Mouse (Mus musculus) forebrain, embryonic 12.5 days (tissue): ENCODE measurements at regions not wholly inside any gene's neighbourhood (a gene's known extent, or its start where the extent isn't known, plus 50 kb on each side); places are given as distances from the start of the nearest gene placed in this dataset.
"Not testable (repeated sequence)": the region's sequence is repeated elsewhere in the genome, so short reads cannot be mapped to it uniquely, and the experiment has no call there.

Source experiments
- ATAC-seq: fragments of 200-750 bp; cut with Nextera tagmentation; 2 replicates; pipeline ENCODE4 v1.8.0; 2017; ENCODE audit warnings: moderate TSS enrichment; ENCODE audit not compliant: low FRiP score
- H3K27ac ChIP-seq: fragments of 300-500 bp; sonication (generic); 2 replicates; pipeline ENCODE4 v1.5.1; 2016; ENCODE audit warnings: mild to moderate bottlenecking
- H3K27me3 ChIP-seq: fragments of 300-500 bp; sonication (generic); 2 replicates; pipeline ENCODE4 v1.6.1; 2016; ENCODE audit warnings: mild to moderate bottlenecking
- H3K36me3 ChIP-seq: fragments of 300-500 bp; sonication (generic); replicated peaks from 2 replicates; pipeline ENCODE4 v1.6.1; 2016; ENCODE audit warnings: mild to moderate bottlenecking
- H3K4me1 ChIP-seq: fragments of 300-500 bp; sonication (generic); 2 replicates; pipeline ENCODE4 v1.6.1; 2016
- H3K4me2 ChIP-seq: fragments of 300-500 bp; sonication (generic); 2 replicates; pipeline ENCODE4 v1.6.1; 2016; ENCODE audit warnings: mild to moderate bottlenecking, moderate library complexity
- H3K4me3 ChIP-seq: fragments of 300-500 bp; sonication (generic); replicated peaks from 2 replicates; pipeline ENCODE4 v1.5.1; 2016; ENCODE audit warnings: mild to moderate bottlenecking
- H3K9ac ChIP-seq: fragments of 300-500 bp; sonication (generic); 2 replicates; pipeline ENCODE4 v1.6.1; 2016; ENCODE audit warnings: mild to moderate bottlenecking
- H3K9me3 ChIP-seq: fragments of 300-500 bp; sonication (generic); 2 replicates; pipeline ENCODE4 v1.6.1; 2016
- WGBS: fragments of 180-500 bp; shearing (Covaris S2); methylation state at CpG from one replicate; pipeline ENCODE4 v1.1.7; 2016; 5-methylcytosine and 5-hydroxymethylcytosine counted together

DNA sequence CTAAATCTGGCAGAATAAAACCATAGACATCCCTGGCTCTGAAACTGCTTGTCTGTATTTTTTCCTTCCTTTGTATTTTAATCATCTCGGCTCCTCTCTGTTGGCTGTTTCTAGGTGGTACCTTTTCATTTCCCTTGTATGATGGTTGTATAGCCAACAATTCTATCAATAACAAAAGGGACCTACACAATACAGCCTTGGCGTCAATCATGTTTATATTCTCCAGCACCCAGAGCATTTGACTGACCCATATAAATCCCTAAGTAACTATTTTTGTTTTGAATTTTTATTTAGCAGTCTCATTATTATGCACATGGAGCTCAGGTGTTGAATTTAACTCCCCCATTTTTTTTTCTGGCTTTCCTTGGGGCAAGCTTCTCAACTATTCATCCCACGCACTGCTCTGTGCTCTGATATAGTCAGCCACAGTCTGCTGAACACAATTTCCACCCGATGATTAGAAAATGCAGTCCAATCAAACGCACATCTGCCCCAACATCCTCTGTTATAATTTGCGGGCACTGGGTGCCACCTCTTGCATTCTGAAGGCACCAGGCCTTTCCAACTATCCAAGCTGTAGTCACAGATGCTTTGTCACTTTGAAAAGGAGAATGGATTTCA is 422.1 kb upstream of the Sphkap start:
- 79% methylated on average over 6 of the region's 6 CpGs for WGBS
- H3K27ac ChIP-seq: no peak overlapping the region

DNA sequence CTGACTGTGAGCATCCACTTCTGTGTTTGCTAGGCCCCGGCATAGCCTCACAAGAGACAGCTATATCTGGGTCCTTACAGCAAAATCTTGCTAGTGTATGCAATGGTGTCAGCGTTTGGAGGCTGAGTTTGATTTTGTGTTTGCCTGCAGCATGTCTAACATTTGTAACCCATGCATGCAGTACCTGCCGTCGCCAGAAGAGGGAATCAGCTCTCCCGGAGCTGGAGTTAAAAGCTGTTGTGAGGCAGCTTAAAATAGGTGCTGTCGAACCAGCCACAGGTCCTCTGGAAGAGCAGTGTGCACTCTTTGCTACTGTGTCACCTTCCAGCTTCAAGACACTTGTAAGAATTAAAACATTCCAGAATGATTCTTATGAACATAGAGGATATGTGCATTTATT is 403.2 kb upstream of the Sphkap start:
- not testable (repeated sequence) for H3K9ac ChIP-seq, H3K4me1 ChIP-seq, H3K27me3 ChIP-seq, H3K9me3 ChIP-seq, H3K27ac ChIP-seq, H3K4me3 ChIP-seq, H3K36me3 ChIP-seq, H3K4me2 ChIP-seq, ATAC-seq
- WGBS: 50% methylated on average over 6 of the region's 6 CpGs

More for the DNA sequence above, 422.1 kb upstream of the Sphkap start:
- H3K27me3 ChIP-seq: no peaks in the 10 kb centered on the region
- H3K9ac ChIP-seq: no peak overlapping the region
- ATAC-seq: no peak
- no peaks in the 10 kb centered on the region for H3K36me3 ChIP-seq
- no peak overlapping the region for H3K4me2 ChIP-seq
- no peaks in the 10 kb centered on the region for H3K4me1 ChIP-seq
- no peak overlapping the region for H3K4me3 ChIP-seq
- no peaks in the 10 kb centered on the region for H3K9me3 ChIP-seq

DNA sequence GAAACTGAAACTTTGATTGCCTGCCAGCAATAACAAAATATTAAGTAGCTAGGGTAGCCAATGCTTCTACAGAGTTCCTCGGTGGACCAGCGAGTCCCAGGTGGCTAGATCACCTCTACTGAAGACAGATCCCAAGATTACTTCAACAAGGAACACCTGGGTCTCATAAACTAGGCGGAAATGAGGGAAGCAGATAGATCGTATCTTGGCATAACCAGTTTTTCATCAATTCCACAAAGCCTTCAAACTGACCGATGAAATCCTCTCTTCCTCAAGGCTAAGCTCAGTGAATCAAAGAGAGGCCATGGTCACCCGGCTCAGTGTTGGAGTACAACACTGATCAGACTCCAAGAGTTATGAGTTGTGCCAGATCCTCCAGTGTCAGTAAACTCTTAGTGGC is 400.4 kb upstream of the Sphkap start:
- Histone ChIP-seq H3K4me2 (no peak overlapping the region), H3K4me1 (no peaks in the 10 kb centered on the region), H3K36me3 (no peaks in the 10 kb centered on the region), H3K9ac (no peak overlapping the region), H3K27me3 (no peaks in the 10 kb centered on the region), H3K27ac (no peak overlapping the region), H3K9me3 (no peaks in the 10 kb centered on the region), H3K4me3 (no peak overlapping the region)
- ATAC-seq: no peak
- 90% methylated on average over 6 of the region's 6 CpGs for WGBS

DNA sequence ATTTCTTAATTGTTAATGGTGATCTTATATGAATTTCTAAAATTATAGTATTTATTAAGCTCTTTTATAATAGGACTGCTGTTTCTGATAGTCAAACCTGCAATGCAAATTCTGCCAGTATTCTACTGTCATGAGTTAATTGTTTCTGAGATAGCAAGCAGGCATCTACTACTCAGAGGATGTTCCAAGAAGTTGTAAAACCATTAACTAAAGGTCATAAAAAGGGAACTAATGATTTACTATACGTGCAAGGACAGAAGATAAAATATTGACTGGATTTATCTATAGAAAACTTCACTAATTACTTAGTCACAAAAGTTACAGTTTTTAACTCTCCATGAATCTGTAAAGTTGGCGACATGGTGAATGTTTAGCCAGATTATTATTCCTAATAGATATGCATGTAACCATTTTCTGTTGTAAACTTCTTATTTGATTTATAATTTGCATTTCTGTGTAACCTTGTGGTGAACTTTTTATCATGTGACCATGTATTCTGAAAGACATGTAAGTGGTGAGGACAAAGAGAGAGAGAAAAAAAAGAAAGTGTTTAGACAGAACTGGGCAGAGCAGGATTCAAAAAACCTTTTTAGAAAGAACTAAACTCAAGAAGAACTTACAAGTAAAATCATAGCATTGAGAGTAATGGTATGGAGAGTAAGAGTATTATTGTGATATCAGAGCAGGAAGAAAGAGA is 395.5 kb upstream of the Sphkap start:
- H3K36me3 ChIP-seq: no peaks in the 10 kb centered on the region
- no peaks in the 10 kb centered on the region for H3K9me3 ChIP-seq
- no peak overlapping the region for H3K27ac ChIP-seq
- H3K4me3 ChIP-seq: no peak overlapping the region
- no peak overlapping the region for H3K9ac ChIP-seq
- H3K4me2 ChIP-seq: no peak overlapping the region
- H3K4me1 ChIP-seq: no peaks in the 10 kb centered on the region
- 87% methylated on average over 2 of the region's 2 CpGs for WGBS
- no peak for ATAC-seq
- H3K27me3 ChIP-seq: no peaks in the 10 kb centered on the region

DNA sequence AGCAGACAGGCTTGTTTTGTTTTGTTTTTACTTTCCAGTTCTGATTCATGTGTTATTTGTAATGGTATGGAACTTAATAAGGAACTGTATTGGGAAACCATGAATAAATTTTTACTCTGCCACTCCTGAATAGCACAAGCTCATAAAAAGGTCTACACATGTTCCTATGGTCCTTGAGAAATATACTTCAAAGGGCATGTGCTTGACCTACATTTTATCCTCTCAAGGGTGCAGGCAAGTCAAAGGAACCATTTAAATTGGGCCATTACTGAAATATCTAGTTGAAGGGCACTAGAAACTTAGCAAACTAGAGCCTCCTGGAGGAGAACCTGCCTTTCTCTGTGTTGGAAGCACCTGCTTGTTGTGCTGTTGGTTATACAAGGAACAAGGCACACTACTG is 393.8 kb upstream of the Sphkap start:
- Histone ChIP-seq H3K4me1 (no peaks in the 10 kb centered on the region), H3K9ac (no peak overlapping the region), H3K4me3 (no peak overlapping the region), H3K27ac (no peak overlapping the region), H3K9me3 (no peaks in the 10 kb centered on the region), H3K36me3 (no peaks in the 10 kb centered on the region), H3K27me3 (no peaks in the 10 kb centered on the region), H3K4me2 (no peak overlapping the region)
- ATAC-seq: no peak

DNA sequence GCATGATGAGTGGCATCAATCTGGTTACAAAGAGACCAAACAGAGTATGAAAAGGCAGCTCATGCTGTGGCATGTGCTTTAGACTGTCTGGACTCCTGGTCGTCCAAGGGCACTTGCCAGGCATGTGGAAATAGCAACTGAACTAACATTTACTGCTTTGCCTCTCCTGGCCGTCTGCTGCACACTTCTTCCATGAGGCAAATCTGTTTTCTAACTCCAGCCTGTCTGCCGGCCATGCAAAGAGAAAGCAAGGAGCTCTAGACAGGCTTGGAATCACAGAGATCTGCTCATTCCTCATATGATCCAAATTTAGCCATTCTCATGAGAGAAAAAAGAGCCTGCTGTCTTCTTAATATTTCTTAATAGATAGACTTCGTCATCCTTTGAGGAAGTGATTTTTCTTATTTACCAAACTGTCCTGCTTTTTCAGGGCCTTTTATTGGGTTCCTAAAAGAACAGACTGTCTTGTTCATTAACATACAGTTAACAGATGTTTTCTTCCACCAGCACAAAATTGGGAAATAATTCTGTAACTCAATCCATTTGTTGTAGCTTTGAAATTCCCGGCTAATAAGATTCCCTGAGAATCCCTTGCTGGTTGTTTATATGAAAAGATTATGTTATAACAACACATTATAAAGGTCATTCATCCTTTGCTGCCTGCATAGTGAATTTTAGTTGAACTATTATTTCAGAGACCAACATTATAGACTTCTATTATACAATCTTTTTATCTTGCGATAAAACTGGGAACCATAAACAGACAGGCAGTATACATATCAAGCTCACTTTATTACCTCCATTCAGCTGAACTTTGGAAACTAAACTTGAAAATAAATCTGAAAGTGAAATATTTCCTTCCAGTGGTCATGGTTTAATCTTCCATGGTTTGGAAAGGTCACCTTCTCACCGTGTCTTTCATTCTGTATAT is 389.2 kb upstream of the Sphkap start:
- H3K4me1 ChIP-seq: no peaks in the 10 kb centered on the region
- no peaks in the 10 kb centered on the region for H3K27me3 ChIP-seq
- 70% methylated on average over 7 of the region's 7 CpGs for WGBS
- H3K4me3 ChIP-seq: no peak overlapping the region
- no peaks in the 10 kb centered on the region for H3K36me3 ChIP-seq
- no peak overlapping the region for H3K4me2 ChIP-seq
- no peaks in the 10 kb centered on the region for H3K9me3 ChIP-seq
- no peak overlapping the region for H3K9ac ChIP-seq
- no peak for ATAC-seq
- H3K27ac ChIP-seq: no peak overlapping the region

DNA sequence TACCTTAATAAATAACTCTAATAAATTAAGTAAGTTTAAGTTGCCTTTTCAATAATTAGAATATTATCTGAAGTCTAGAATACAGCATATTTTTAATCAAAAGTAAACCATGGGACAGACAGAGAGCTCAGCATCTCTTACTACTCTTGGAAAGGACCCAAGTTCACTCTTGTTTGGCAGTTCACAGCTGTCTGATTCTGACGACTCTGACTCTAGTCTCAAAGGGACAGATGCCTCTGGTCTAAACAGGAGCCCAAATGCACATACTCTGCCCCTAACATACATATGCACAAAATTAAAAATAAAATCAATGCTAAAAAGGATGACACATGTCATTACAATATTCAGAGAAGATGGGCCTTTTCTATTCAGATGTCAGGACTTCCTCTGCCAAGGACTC is 369.2 kb upstream of the Sphkap start:
- Histone ChIP-seq H3K27ac (no peak overlapping the region), H3K27me3 (no peaks in the 10 kb centered on the region), H3K9me3 (no peaks in the 10 kb centered on the region), H3K4me3 (no peak overlapping the region), H3K4me2 (no peak overlapping the region), H3K4me1 (no peaks in the 10 kb centered on the region), H3K36me3 (no peaks in the 10 kb centered on the region), H3K9ac (no peak overlapping the region)
- no peak for ATAC-seq
- WGBS: 86% methylated on average over 1 of the region's 1 CpGs

DNA sequence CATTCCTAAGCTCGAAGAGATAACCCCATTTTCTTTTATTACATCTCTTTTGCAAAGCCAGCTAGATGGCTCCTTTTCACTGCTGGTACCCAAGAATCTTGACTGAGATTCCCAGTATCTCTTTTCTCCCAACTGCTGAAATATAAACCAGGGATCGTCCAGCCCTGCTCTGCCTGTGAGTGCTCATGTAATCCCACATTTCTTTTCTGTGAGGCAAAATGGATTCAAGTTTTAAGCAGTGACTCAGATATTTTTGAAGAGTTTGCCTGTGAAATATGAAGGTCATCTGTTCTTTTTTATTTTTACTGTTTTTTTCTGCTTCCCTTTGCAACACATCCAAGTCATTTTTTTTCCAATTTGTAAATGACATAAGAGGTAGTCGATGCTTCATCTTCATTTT is 363.2 kb upstream of the Sphkap start:
- Histone ChIP-seq H3K27me3 (no peaks in the 10 kb centered on the region), H3K4me3 (no peak overlapping the region), H3K4me1 (no peaks in the 10 kb centered on the region), H3K27ac (no peak overlapping the region), H3K9ac (no peak overlapping the region), H3K4me2 (no peak overlapping the region), H3K36me3 (no peaks in the 10 kb centered on the region), H3K9me3 (no peaks in the 10 kb centered on the region)
- WGBS: 81% methylated on average over 3 of the region's 3 CpGs
- no peak for ATAC-seq

DNA sequence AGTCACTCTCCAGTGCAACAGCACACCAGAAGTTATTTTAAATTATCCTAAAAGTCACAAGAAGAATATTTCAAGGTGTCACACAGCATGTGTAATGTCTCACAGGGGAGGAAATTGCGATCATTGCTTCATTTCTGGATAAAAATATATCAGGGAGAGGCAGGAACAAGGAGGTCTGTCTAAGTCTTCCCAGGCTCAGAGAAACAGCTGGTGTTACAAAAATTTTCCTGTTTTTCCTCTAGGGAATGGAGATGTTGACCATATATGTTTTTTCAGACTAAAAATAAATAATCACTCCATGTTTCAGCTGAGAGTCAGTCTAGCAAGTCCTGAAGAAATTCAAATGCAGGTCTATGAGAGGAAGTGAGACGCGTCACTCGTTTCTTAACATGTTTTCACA is 353.5 kb upstream of the Sphkap start:
- no peak for ATAC-seq
- WGBS: 88% methylated on average over 4 of the region's 4 CpGs
- Histone ChIP-seq H3K27me3 (no peaks in the 10 kb centered on the region), H3K36me3 (no peaks in the 10 kb centered on the region), H3K9me3 (no peaks in the 10 kb centered on the region), H3K9ac (no peak overlapping the region), H3K4me3 (no peak overlapping the region), H3K4me1 (no peaks in the 10 kb centered on the region; the same call in 1 of the 2 replicates), H3K4me2 (no peak overlapping the region), H3K27ac (no peak overlapping the region)

DNA sequence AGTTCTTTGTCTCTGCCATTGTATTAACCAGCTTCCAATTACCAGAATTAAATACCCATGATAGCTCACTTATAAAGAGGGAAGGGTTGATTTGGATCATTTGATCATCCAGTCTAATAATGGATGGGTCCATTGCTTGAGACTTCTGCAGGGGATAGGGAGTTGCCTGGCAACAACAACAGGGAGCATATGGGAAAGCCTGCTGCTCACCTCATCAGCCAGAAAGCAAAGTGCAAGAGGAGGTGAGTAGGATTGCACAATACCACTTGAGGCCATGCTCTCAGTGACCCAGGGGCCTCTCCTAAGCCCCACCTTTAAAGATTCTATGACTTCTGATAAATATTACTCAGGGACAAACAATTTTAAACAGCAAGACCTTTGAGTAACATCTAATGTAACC is 348.9 kb upstream of the Sphkap start:
- H3K27me3 ChIP-seq: no peaks in the 10 kb centered on the region
- ATAC-seq: no peak
- no peaks in the 10 kb centered on the region for H3K36me3 ChIP-seq
- H3K27ac ChIP-seq: no peak overlapping the region
- H3K9me3 ChIP-seq: no peaks in the 10 kb centered on the region
- peaks cover 4% of the 10 kb centered on the region for H3K4me1 ChIP-seq
- H3K9ac ChIP-seq: no peak overlapping the region
- H3K4me2 ChIP-seq: no peak overlapping the region
- H3K4me3 ChIP-seq: no peak overlapping the region

DNA sequence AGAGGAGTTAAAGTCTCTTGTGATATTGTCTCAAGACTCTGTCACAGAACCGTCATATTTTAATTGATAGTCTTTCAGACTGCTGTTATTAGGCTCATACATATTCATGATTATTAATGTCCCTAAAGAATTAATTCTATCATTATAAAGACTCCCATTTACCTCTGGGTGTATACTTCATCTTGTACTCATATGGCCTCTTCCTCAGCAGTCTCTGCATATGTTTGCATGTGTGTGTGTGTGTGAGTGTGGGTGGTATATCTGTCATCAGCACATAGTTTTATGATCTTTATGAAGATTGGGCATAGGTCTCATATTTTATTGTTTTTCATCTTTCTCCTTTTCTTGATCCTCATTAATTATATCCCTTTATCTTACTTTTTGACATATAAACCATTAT is 347.3 kb upstream of the Sphkap start:
- Histone ChIP-seq H3K27ac (no peak overlapping the region), H3K4me1 (peaks cover 4% of the 10 kb centered on the region), H3K27me3 (no peaks in the 10 kb centered on the region), H3K36me3 (no peaks in the 10 kb centered on the region), H3K9me3 (no peaks in the 10 kb centered on the region), H3K4me3 (no peak overlapping the region), H3K9ac (no peak overlapping the region), H3K4me2 (no peak overlapping the region)
- 71% methylated on average over 1 of the region's 1 CpGs for WGBS
- ATAC-seq: no peak

DNA sequence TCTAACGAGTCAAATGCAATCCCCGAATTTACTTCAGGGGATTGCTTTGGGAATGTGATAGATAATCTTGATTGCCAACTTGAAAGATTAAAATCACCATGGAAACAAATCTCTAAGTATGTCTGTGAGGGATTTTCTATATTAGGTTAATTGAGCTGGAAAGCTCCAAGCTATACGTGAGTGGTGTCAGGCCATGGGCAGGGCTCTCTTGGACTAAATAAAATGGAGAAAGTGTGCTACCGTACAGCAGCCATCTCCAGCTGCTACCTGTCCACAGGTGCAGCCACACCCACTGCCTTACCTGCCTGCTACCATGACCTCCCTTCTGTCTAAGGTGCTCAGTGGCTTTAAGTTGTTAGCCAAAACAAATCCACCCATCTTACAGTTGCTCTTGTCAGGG is 345.0 kb upstream of the Sphkap start:
- no peak overlapping the region for H3K9ac ChIP-seq
- H3K27ac ChIP-seq: no peak overlapping the region
- H3K9me3 ChIP-seq: no peaks in the 10 kb centered on the region
- H3K36me3 ChIP-seq: no peaks in the 10 kb centered on the region
- H3K4me1 ChIP-seq: peaks cover 12% of the 10 kb centered on the region
- no peak overlapping the region for H3K4me2 ChIP-seq
- ATAC-seq: no peak
- 52% methylated on average over 4 of the region's 4 CpGs for WGBS
- no peak overlapping the region for H3K4me3 ChIP-seq
- no peaks in the 10 kb centered on the region for H3K27me3 ChIP-seq
